Mouse (Mus musculus): ENCODE measurements around the gene Fis1.
"Not testable (repeated sequence)": the region's sequence is repeated elsewhere in the genome, so short reads cannot be mapped to it uniquely, and the experiment has no call there.

Fis1 gene

GRCm38 (mm10) chr5:136940845-136941560, 12.1 kb upstream of the Fis1 start:
- no peak for DNase-seq (ENCODE audit: low spot score in 2 of 2)

- DNase-seq (ENCODE audit: low spot score in 2 of 2): no peak
Observed at GRCm38 (mm10) chr5:136942781-136943180, 10.3 kb upstream of the Fis1 start.

- no peak for DNase-seq (ENCODE audit: low spot score in 2 of 2)
Observed at GRCm38 (mm10) chr5:136943382-136943781, 9.7 kb upstream of the Fis1 start.

DNA sequence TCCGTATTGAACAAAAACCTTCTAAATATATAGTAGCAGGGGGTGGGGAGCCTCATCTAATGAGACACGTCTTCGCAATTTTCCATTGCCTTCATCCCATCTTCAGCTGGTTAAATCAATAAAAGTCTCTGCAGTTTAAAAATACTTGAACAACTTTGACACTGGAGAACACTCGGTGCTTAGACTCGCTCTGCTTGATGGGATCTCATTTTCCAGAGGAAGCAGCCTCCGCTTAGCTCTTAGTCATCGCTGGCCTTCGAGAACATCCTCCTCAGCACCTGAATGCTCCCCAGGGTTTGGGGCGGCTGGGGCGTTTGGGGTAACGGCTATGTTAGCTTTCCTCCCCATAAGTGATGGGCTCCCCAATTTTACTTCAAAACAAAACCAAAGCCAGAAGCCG, 8.0 kb upstream of the Fis1 start:
- no peak for DNase-seq (ENCODE audit: low spot score in 2 of 2)

GRCm38 (mm10) chr5:136947874-136948273, 5.2 kb upstream of the Fis1 start:
- no peak for DNase-seq (ENCODE audit: low spot score in 2 of 2)

GRCm38 (mm10) chr5:136949551-136950336, 3.3 kb upstream of the Fis1 start:
- DNase-seq (ENCODE audit: low spot score in 2 of 2): not testable (repeated sequence)

DNA sequence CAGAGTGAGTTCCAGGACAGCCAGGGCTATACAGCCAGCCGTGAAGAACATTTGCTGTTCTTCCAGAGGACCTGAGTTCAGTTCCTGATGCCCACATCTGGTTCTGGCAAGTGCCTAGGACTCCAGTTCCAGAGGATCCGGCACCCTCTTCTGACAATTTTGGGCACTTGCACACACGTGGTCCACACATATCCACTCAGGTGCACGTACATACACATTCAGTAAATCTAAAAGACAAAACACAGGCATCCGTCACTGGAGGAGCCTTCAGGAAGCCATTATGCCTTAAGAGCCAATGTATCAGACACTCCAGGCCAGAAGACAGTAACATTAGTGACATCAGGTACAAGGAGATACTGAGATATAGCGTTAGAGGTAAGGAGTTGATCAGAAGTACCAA, 2.6 kb upstream of the Fis1 start:
- DNase-seq (ENCODE audit: low spot score in 2 of 2): no peak

DNA sequence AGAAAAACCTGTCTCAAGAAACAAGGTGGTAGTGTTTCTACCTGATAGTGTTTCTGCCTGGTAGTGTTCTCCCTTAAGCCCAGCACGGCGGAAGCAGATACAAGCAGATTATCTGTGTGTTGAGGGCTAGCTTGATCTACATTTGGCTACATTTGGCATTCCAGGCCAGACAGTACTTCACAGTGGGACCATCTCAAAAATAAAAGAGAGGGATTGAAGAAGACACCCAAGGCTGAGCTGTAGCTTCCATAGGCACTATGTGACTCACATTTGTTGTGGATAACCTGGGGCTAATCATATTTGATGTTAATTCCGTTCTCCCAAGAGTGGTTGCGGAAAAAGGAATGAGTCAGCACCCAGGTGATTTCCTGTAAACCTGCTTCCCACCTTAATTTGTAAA, 922 bp upstream of the Fis1 start:
- DNase-seq (ENCODE audit: low spot score in 2 of 2): no peak

GRCm38 (mm10) chr5:136953440-136953951, 421 bp downstream of the Fis1 start:
- DNase-seq (ENCODE audit: low spot score in 2 of 2): no peak

- no peak for DNase-seq (ENCODE audit: low spot score in 2 of 2)
Observed at GRCm38 (mm10) chr5:136955622-136956021, 2.5 kb downstream of the Fis1 start.

DNA sequence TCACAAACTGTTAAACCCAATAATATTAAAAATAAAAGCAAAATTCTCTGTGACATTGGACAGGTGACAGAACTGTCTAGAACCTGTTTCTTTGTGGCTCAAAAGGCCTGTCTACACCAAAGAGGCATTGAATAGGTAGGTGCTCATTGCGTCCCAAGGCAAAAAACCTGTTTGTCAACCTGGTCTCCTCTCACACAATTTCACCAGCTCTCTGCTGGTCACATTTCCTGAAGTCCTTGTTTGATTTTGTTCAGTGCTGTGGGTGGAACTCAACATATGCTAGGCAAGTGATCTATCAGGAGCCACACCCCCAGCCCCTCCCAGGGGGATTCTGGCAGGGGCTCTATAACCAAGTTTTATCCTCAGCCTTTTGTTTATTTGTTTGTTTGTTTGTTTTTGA, 4.2 kb downstream of the Fis1 start:
- DNase-seq (ENCODE audit: low spot score in 2 of 2): no peak

DNA sequence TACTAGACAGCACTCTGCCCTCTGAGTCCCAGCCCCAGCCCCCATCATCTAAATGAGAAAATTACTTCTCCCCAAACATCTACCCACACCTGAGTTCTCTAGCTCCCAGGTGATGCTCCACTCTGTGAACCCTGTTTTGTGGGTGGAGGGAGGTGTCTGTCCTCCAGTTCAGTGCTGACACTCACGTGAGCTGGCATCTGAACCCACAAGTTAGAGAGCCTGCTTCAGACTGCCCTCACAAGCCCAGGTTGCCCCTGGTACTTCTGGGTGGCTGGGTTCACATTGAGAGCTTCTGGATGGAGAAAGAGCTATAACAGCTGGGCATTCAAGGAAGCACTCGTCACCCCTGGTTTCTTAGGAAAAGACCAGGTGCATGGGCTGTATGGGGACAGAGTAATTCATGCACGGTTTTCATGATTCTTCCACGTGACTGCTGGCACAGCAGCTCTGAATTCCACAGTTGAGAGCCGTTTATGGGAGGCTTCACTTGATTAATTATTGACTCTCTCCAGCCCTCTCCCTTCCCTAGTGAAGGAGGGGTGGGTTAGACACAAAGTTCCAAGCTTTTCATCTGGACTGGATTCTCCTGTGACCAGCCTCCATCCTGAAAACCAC, 6.0 kb downstream of the Fis1 start:
- no peak for DNase-seq (ENCODE audit: low spot score in 2 of 2)

- no peak for DNase-seq (ENCODE audit: low spot score in 2 of 2)
Observed at GRCm38 (mm10) chr5:136960053-136960452, 7.0 kb downstream of the Fis1 start.

- no peak for DNase-seq (ENCODE audit: low spot score in 2 of 2)
Observed at GRCm38 (mm10) chr5:136961334-136961982, 8.4 kb downstream of the Fis1 start.

GRCm38 (mm10) chr5:136961983-136962461, 8.9 kb downstream of the Fis1 start:
- peak; percentile 87 to 88 for DNase-seq (ENCODE audit: low spot score in 2 of 2)

DNA sequence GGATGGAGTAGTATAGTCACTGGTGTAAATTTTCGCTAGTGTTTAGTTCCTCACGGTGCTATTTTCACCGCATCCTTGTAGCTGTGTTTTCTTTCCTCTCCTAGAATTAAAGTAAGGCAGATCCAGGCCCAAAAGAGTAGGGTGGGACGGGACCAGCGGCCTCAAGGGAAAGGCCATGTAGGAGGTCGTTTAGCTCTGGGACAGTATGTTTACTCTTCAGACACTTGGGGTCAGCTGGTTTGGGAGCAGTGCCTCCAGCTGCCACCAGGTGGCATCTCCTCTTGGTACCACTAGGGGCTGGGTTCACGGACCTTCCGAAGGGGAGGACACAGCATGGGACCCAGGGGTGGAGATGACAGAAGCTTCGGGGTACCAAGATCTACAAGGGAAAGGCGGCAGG, 9.4 kb downstream of the Fis1 start:
- peak; percentile 79 to 84 for DNase-seq (ENCODE audit: low spot score in 2 of 2)

- no peak for DNase-seq (ENCODE audit: low spot score in 2 of 2)
Observed at GRCm38 (mm10) chr5:136962966-136963540, 10.0 kb downstream of the Fis1 start.

- DNase-seq (ENCODE audit: low spot score in 2 of 2): no peak
Observed at GRCm38 (mm10) chr5:136965210-136965609, 12.1 kb downstream of the Fis1 start.

DNA sequence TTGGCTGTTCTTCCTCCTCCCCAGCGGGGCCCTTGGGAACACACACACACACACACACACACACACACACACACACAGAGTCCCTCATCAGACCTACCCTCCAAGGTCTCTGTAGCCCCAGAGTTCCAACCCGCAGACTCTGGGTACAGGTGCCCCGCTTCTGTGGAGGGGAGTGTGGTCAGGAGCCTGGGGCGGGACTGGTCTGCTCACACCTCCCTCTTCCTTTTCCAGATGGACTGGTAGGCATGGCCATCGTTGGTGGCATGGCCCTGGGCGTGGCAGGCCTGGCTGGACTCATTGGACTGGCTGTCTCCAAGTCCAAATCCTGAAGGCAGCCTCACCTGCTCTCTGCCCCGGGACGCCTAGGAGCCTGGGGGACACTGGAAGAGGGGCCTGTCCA, 12.6 kb downstream of the Fis1 start:
- DNase-seq (ENCODE audit: low spot score in 2 of 2): no peak

GRCm38 (mm10) chr5:136966331-136966730, 13.3 kb downstream of the Fis1 start, which contains the start of gene Cldn15:
Gene Cldn15, plus strand, starts transcription at chr5:136966616.
- no peak for DNase-seq (ENCODE audit: low spot score in 2 of 2)

- DNase-seq (ENCODE audit: low spot score in 2 of 2): no peak
Observed at GRCm38 (mm10) chr5:136966861-136967455, 13.9 kb downstream of the Fis1 start.

Measured in natural killer cell, adult 2 months (primary cell).